Mouse (Mus musculus) cerebellum, adult 2 months (tissue): ENCODE data around the gene Lrrk2. TPM values are rescaled to one million over a fixed set of nuclear protein-coding genes. Genes with fewer than 3 reads are reported as not detected.

ENCODE experiments used
- DNase-seq, 2 experiments: peaks; one replicate each; pipeline ENCODE4 v3.0.0; 2021
- H3K27ac ChIP-seq: fragments of 200-500 bp; 2 replicates; pipeline ENCODE4 v1.5.1; 2012; ENCODE audit warnings: low read length, control low read depth, inconsistent platforms; ENCODE audit not compliant: insufficient read depth
- H3K27me3 ChIP-seq: fragments of 200-500 bp; 2 replicates; pipeline ENCODE4 v1.6.1; 2012; ENCODE audit warnings: inconsistent platforms, mild to moderate bottlenecking, low read length, moderate library complexity; ENCODE audit not compliant: control insufficient read depth, insufficient read depth
- H3K4me1 ChIP-seq: fragments of 200-500 bp; 2 replicates; pipeline ENCODE4 v1.6.1; 2011; ENCODE audit warnings: low read length; ENCODE audit not compliant: control insufficient read depth, insufficient read depth
- H3K4me3 ChIP-seq: fragments of 200-500 bp; replicated peaks from 2 replicates; pipeline ENCODE3; 2011; ENCODE audit warnings: mild to moderate bottlenecking, low read depth, low read length, control low read depth; ENCODE audit not compliant: insufficient read depth
- CTCF ChIP-seq: fragments of 200-500 bp; IDR thresholded peaks from 2 replicates; pipeline ENCODE4 v1.5.1; 2011; ENCODE audit warnings: low read depth, mild to moderate bottlenecking, control low read depth, low read length, moderate library complexity, borderline replicate concordance; ENCODE audit not compliant: insufficient read depth
- POLR2A ChIP-seq: fragments of 200-500 bp; IDR thresholded peaks from 2 replicates; pipeline ENCODE4 v1.6.1; 2011; ENCODE audit warnings: low read length, control low read depth, borderline replicate concordance; ENCODE audit not compliant: insufficient read depth
- WGBS: fragments of 180-500 bp; shearing (Covaris S2); methylation state at CpG from one replicate; pipeline ENCODE4 v1.1.7; 2018; 5-methylcytosine and 5-hydroxymethylcytosine counted together
- polyA plus RNA-seq: library from polyadenylated mRNA; depleted of rRNA; stranded (reverse); fragments of >200 nt; gene quantifications from 2 replicates; pipeline ENCODE4 v1.2.3, GENCODE M21; 2012; rRNA removed

The Lrrk2 gene
- 14.2 and 15.5 TPM in 2 replicates for polyA plus RNA-seq

DNA sequence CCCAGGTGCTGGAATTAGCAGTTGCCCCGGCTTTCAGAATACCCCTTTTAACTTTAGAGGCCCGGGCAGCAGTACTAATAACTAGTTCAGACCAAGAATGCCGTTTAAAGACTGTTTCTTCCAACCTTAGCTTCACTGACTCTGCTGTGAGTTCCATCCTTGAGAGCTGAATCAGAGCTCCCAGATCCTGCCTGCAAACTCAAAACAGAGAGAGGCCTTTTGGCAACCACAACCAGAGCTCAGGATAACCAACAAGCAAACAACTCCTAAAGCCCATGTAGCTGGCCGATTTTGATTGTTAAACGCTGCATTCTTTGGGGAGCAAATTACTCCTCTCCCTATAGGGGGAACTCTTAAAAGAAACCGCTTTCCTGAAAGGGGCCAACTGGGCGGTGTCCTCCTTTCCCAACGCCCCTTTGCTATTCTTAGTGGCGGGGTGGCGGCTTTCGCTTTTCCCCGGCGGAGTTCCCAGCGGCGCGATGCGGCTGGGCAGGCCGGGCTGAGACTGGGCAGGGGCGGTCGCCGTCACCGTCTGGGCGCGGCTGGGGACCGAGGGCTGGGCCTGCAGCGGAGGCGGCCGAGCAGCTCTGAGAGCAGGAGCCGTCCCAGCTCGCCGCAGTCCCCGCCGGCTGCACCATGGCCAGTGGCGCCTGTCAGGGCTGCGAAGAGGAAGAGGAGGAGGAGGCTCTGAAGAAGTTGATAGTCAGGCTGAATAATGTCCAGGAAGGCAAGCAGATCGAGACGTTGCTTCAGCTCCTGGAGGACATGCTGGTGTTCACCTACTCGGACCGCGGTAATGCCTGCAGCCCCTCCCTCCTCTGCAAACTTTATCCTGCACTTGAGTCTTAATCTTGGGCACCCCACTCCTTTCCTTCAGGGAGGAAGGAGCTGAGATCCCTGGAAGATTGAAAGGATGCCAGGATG, at the start of gene Lrrk2:
Lrrk2 (plus strand) TSS at position 531 of the 924 bp plus-strand sequence.
- 2% methylated on average over 40 of the region's 40 CpGs for WGBS
- TF ChIP-seq POLR2A: peak; percentile 28; the same call in 1 of the 2 replicates
- no peak for TF ChIP-seq CTCF
- Histone ChIP-seq H3K27me3 (no peaks in the 10 kb centered on the region), H3K4me1 (no peaks in the 10 kb centered on the region), H3K4me3 (peak within 1 kb of the TSS; percentile 64), H3K27ac (peak within 1 kb of the TSS; percentile 50)
- peak; percentile 83 to 85 for DNase-seq

DNA sequence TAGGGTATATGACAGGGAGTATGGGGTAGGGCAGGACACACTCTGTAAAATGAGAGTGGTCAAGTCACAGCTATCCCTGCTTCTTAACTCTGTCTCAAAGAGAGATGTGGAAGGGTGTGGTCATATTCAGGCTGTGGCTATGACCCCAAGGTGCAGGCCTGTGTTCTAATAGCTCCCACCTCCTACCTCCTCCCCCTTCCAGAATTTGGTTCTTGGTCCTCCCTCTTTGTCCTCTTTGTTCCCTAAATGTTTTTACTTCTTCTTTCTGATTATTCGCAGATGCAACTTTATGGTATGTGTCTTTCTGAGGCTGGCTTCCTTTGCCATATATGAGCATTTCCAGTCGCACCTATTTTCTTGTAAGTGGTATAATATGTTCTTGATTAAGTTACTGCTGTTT, 48.5 kb upstream of the Lrrk2 start:
- DNase-seq: no peak
- TF ChIP-seq POLR2A (no peak), CTCF (no peak)
- H3K4me3 ChIP-seq: no peak overlapping the region
- H3K27ac ChIP-seq: no peak overlapping the region
- H3K27me3 ChIP-seq: no peaks in the 10 kb centered on the region
- H3K4me1 ChIP-seq: peaks cover 6% of the 10 kb centered on the region
- WGBS: 96% methylated on average over 2 of the region's 2 CpGs

- peak; percentile 22 to 50 for DNase-seq
- TF ChIP-seq CTCF (no peak), POLR2A (no peak)
- WGBS: 18% methylated on average over 3 of the region's 3 CpGs
- Histone ChIP-seq H3K27ac (no peak overlapping the region), H3K27me3 (no peaks in the 10 kb centered on the region), H3K4me3 (no peak overlapping the region), H3K4me1 (peaks cover 6% of the 10 kb centered on the region)
Observed at GRCm38 (mm10) chr15:91629137-91629536, 43.8 kb upstream of the Lrrk2 start.

GRCm38 (mm10) chr15:91632473-91632872, 40.5 kb upstream of the Lrrk2 start:
- 89% methylated on average over 4 of the region's 4 CpGs for WGBS
- peaks cover 6% of the 10 kb centered on the region for H3K4me1 ChIP-seq
- H3K27me3 ChIP-seq: no peaks in the 10 kb centered on the region
- no peak for DNase-seq
- no peak overlapping the region for H3K27ac ChIP-seq
- TF ChIP-seq CTCF (no peak), POLR2A (no peak)
- H3K4me3 ChIP-seq: no peak overlapping the region

DNA sequence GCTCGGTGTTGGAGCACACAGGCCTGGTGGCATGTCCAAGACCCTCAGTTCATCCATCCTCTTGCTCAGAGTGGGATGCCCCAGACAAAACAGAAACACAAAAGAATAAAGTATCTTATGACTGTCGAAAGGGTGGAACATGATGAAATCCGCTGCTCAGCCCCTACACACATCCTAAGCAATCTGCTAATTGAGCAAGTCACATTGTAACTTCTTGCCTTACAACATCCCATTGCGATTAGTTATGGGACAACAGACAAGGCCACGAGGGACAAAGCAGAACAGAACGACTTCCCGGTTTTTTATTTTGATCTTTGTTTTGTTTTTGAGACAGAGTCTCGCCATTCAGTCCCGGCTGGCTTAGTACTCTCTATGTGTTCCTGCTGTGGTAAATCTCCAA, 39.9 kb upstream of the Lrrk2 start:
- WGBS: 79% methylated on average over 9 of the region's 9 CpGs
- TF ChIP-seq POLR2A (no peak), CTCF (no peak)
- peaks cover 6% of the 10 kb centered on the region for H3K4me1 ChIP-seq
- no peak for DNase-seq
- H3K4me3 ChIP-seq: no peak overlapping the region
- no peaks in the 10 kb centered on the region for H3K27me3 ChIP-seq
- no peak overlapping the region for H3K27ac ChIP-seq

GRCm38 (mm10) chr15:91633806-91634205, 39.2 kb upstream of the Lrrk2 start:
- no peak for TF ChIP-seq CTCF
- TF ChIP-seq POLR2A: no peak

DNA sequence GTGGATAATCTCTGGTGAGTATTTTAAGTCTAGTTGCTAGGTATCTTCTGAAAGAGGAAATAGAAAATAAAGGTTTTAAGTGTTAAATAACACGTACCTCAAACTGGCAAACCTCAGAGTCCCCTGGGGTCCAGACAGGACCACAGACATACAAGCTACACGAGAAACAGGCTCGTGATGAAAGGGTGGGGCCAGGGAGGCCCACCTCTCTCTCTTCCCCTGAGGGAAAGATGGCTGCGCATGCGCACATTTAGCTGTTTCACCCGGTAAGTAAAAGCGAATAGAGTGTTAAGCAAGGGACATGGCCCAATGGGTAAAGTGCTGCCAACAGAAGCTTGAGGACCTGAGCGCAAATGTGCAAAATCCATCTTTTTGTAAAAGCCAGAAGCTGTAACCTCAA, 38.7 kb upstream of the Lrrk2 start:
- H3K27ac ChIP-seq: no peak overlapping the region
- H3K27me3 ChIP-seq: no peaks in the 10 kb centered on the region
- no peak overlapping the region for H3K4me3 ChIP-seq
- WGBS: 77% methylated on average over 8 of the region's 8 CpGs
- no peak for DNase-seq
- TF ChIP-seq POLR2A: no peak
- TF ChIP-seq CTCF: no peak
- peaks cover 1% of the 10 kb centered on the region for H3K4me1 ChIP-seq

More at GRCm38 (mm10) chr15:91633806-91634205, 39.2 kb upstream of the Lrrk2 start:
- Histone ChIP-seq H3K4me3 (no peak overlapping the region), H3K27ac (no peak overlapping the region), H3K27me3 (no peaks in the 10 kb centered on the region), H3K4me1 (peaks cover 5% of the 10 kb centered on the region)
- no peak for DNase-seq
- WGBS: 76% methylated on average over 6 of the region's 6 CpGs

DNA sequence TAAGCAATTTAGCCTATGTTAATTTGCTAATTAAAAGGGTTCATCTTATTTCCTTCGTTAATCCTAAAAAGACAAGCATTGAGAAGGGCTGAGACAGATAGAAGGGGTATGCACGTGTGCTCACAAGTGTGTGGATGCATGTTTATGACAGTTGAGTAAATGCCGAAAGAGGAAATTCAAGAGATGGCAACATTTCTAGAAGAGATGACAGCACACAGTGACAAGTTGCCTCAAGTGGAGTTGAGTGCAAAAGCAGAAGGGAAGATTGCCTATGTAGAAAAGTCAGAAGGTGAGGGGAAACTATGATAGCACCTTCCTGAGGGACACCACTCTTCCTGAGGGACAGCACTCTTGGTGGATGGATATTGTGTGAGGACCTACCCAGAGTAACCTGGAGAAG, 31.3 kb upstream of the Lrrk2 start:
- H3K4me3 ChIP-seq: no peak overlapping the region
- no peaks in the 10 kb centered on the region for H3K27me3 ChIP-seq
- H3K4me1 ChIP-seq: no peaks in the 10 kb centered on the region
- H3K27ac ChIP-seq: no peak overlapping the region
- TF ChIP-seq POLR2A (no peak), CTCF (no peak)
- no peak for DNase-seq
- WGBS: 82% methylated on average over 3 of the region's 3 CpGs
